Mouse (Mus musculus) stomach, embryonic 15.5 days (tissue): ENCODE results near the gene Tex261. TPM values are rescaled to one million over a fixed set of nuclear protein-coding genes. Genes with fewer than 3 reads are reported as not detected.

Experiments
- ATAC-seq: fragments of 200-750 bp; cut with Nextera tagmentation; 2 replicates; pipeline ENCODE4 v1.8.0; 2017; ENCODE audit warnings: low read depth, moderate number of reproducible peaks, moderate TSS enrichment; ENCODE audit not compliant: insufficient read depth, low FRiP score
- H3K27ac ChIP-seq: fragments of 300-500 bp; sonication (generic); 2 replicates; pipeline ENCODE4 v1.5.1; 2015; ENCODE audit warnings: mild to moderate bottlenecking, inconsistent platforms
- H3K27me3 ChIP-seq: fragments of 300-500 bp; sonication (generic); replicated peaks from 2 replicates; pipeline ENCODE4 v1.6.1; 2015; ENCODE audit warnings: inconsistent platforms
- H3K36me3 ChIP-seq: fragments of 300-500 bp; sonication (generic); 2 replicates; pipeline ENCODE4 v1.6.1; 2015; ENCODE audit warnings: inconsistent platforms
- H3K4me1 ChIP-seq: fragments of 300-500 bp; sonication (generic); 2 replicates; pipeline ENCODE4 v1.6.1; 2015; ENCODE audit warnings: inconsistent platforms
- H3K4me2 ChIP-seq: fragments of 300-500 bp; sonication (generic); 2 replicates; pipeline ENCODE4 v1.6.1; 2015; ENCODE audit warnings: mild to moderate bottlenecking, inconsistent platforms
- H3K4me3 ChIP-seq: fragments of 300-500 bp; sonication (generic); replicated peaks from 2 replicates; pipeline ENCODE4 v1.5.1; 2015; ENCODE audit warnings: inconsistent platforms
- H3K9ac ChIP-seq: fragments of 300-500 bp; sonication (generic); 2 replicates; pipeline ENCODE4 v1.6.1; 2015; ENCODE audit warnings: inconsistent platforms
- H3K9me3 ChIP-seq: fragments of 300-500 bp; sonication (generic); 2 replicates; pipeline ENCODE4 v1.6.1; 2016; ENCODE audit warnings: inconsistent platforms
- WGBS: fragments of 180-500 bp; shearing (Covaris S2); methylation state at CpG from one replicate; pipeline ENCODE4 v1.1.7; 2015; 5-methylcytosine and 5-hydroxymethylcytosine counted together
- polyA plus RNA-seq: library from polyadenylated mRNA; unstranded; fragments of >200 nt; fragmentation: Nextera tagmentation; extraction: Ambion mirVana; gene quantifications from 2 replicates; pipeline ENCODE4 v1.2.1, GENCODE M21; 2015

Gene Tex261
- 84.0 and 86.2 TPM in 2 replicates for polyA plus RNA-seq

GRCm38 (mm10) chr6:83775638-83776293 is at the start of gene Tex261:
TSS of gene Tex261 (minus strand) at chr6:83775813.
- H3K9ac ChIP-seq, result peak within 1 kb of the TSS; percentile 83
- H3K27ac ChIP-seq, result peak within 1 kb of the TSS; percentile 93
- peaks cover 17% of the 10 kb centered on the region for H3K4me1 ChIP-seq
- WGBS, result under 1% methylated on average over 45 of the region's 45 CpGs
- H3K36me3 ChIP-seq, result peaks cover 14% of the 10 kb centered on the region; the same call in 1 of the 2 replicates
- no peaks in the 10 kb centered on the region for H3K27me3 ChIP-seq
- H3K9me3 ChIP-seq, result no peaks in the 10 kb centered on the region
- peak; percentile 93 for ATAC-seq
- peak within 1 kb of the TSS; percentile 84 for H3K4me2 ChIP-seq
- H3K4me3 ChIP-seq, result peak within 1 kb of the TSS; percentile 93

GRCm38 (mm10) chr6:83821856-83822255 is 46.2 kb upstream of the Tex261 start:
- H3K4me3 ChIP-seq, result no peak overlapping the region
- peaks cover 13% of the 10 kb centered on the region; the same call in 1 of the 2 replicates for H3K4me1 ChIP-seq
- no peak overlapping the region for H3K27ac ChIP-seq
- whole genome bisulfite sequencing, result 21% methylated on average over 2 of the region's 2 CpGs
- no peaks in the 10 kb centered on the region for H3K27me3 ChIP-seq
- H3K9me3 ChIP-seq, result no peaks in the 10 kb centered on the region
- H3K4me2 ChIP-seq, result no peak overlapping the region
- no peaks in the 10 kb centered on the region for H3K36me3 ChIP-seq
- H3K9ac ChIP-seq, result no peak overlapping the region
- ATAC-seq, result no peak

GRCm38 (mm10) chr6:83820727-83821515 is 45.3 kb upstream of the Tex261 start:
- Histone ChIP-seq H3K4me2 (no peak overlapping the region), H3K9ac (no peak overlapping the region), H3K27me3 (no peaks in the 10 kb centered on the region), H3K36me3 (no peaks in the 10 kb centered on the region), H3K9me3 (no peaks in the 10 kb centered on the region), H3K27ac (no peak overlapping the region), H3K4me1 (peaks cover 13% of the 10 kb centered on the region; the same call in 1 of the 2 replicates), H3K4me3 (no peak overlapping the region)
- 82% methylated on average over 2 of the region's 2 CpGs for WGBS
- no peak for ATAC-seq

- Histone ChIP-seq H3K36me3 (0 out of 2 replicates have a peak, but pooled peaks cover under 1% of the 10 kb centered on the region), H3K27me3 (no peaks in the 10 kb centered on the region), H3K4me3 (no peak overlapping the region), H3K27ac (peak overlapping the region; percentile 33; the same call in 1 of the 2 replicates), H3K9me3 (no peaks in the 10 kb centered on the region), H3K9ac (no peak overlapping the region), H3K4me2 (no peak overlapping the region), H3K4me1 (peaks cover 13% of the 10 kb centered on the region; the same call in 1 of the 2 replicates)
- no peak for ATAC-seq
- 69% methylated on average over 1 of the region's 1 CpGs for WGBS
Observed at GRCm38 (mm10) chr6:83818996-83819395, 43.4 kb upstream of the Tex261 start.

DNA sequence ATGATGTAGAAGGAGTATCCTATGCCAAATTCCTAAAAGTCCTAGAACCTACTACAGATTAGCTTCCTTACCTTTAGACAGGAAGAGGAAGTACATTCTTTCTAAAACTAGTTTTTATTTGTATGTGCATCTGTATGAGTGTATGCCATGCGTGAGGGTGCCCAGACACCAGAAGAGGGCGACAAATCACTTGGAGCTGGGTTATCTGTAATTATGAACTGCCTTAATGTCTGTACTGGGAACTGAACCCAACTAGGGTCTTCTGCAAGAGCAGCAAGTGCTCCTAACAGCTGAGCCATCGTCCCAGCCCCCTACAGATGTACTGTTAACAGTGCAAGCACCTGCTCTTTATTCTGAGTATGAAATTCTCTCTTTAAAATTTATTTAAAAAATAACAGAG is 40.2 kb upstream of the Tex261 start:
- WGBS, result 93% methylated on average over 3 of the region's 3 CpGs
- ATAC-seq, result no peak
- Histone ChIP-seq H3K36me3 (peaks cover 10% of the 10 kb centered on the region; the same call in 1 of the 2 replicates), H3K4me1 (0 out of 2 replicates have a peak, but pooled peaks cover 6% of the 10 kb centered on the region), H3K9ac (no peak overlapping the region), H3K4me3 (no peak overlapping the region), H3K9me3 (no peaks in the 10 kb centered on the region), H3K27ac (no peak overlapping the region), H3K27me3 (no peaks in the 10 kb centered on the region), H3K4me2 (no peak overlapping the region)

DNA sequence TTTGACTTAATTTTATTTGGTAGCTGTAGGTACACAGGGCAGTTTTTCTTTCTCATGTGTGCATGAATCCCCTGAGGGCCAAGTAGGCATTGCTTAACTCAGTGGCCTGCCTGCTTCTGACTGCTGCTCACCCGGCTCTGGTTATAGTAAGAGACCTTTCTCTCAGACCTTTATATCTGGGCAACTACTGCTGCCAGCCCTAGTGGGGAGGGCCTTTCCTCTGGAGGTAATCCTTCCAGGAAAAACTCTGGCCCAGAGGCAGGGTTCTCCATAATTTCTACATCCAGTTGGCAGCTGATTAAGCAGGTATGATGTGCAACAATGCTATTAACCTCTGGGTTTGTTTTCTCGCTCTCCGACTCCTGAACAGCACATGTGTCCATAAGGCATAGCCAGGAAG is 27.2 kb upstream of the Tex261 start:
- Histone ChIP-seq H3K27ac (no peak overlapping the region), H3K9ac (no peak overlapping the region), H3K36me3 (peaks cover 23% of the 10 kb centered on the region), H3K27me3 (no peaks in the 10 kb centered on the region), H3K4me1 (no peaks in the 10 kb centered on the region), H3K4me3 (no peak overlapping the region), H3K4me2 (no peak overlapping the region), H3K9me3 (no peaks in the 10 kb centered on the region)
- ATAC-seq, result no peak
- WGBS, result 85% methylated on average over 3 of the region's 3 CpGs

DNA sequence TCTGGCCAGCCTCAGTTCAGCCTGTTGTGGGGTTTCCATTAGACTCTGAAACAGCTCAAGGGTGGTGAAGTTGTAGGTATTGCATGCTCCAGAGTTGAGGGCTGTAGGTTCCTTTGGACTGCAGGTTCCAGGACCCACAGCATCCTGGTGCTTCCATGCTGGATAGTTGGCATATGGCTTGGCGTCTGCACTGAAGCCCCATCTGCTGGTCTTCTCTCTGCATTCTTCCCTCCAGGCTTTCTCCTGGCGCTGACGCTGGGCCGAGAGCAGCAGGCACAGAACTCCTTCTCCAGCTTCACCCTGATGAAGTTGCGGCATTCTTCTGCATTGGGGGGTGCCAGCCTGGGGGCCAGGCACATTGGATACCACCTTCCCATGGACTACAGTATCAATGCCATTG is 26.4 kb upstream of the Tex261 start:
- Histone ChIP-seq H3K36me3 (peaks cover 23% of the 10 kb centered on the region), H3K9ac (no peak overlapping the region), H3K27me3 (no peaks in the 10 kb centered on the region), H3K9me3 (no peaks in the 10 kb centered on the region), H3K4me2 (no peak overlapping the region), H3K27ac (no peak overlapping the region), H3K4me3 (no peak overlapping the region), H3K4me1 (no peaks in the 10 kb centered on the region)
- no peak for ATAC-seq
- WGBS, result 92% methylated on average over 5 of the region's 5 CpGs

DNA sequence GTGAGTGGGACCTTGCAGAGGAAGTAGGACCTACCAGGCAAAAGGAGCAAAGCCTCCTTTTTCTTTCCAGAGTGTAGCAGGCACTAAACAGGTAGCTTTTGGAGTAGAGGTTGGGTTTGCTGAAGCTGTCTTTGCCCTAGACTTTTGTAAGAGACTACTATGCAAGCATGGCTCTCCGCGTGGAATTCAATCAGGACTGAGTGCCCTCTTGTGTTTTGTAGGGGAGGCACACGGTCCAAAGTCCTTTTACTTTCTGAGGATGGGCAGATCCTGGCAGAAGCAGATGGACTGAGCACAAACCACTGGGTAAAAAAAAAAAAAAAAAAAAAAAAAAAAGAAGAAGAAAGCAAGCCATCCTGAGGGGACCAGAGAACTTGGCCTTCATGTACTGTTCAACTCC is 21.1 kb upstream of the Tex261 start:
- WGBS, result 54% methylated on average over 3 of the region's 3 CpGs
- Histone ChIP-seq H3K27me3 (no peaks in the 10 kb centered on the region), H3K9ac (no peak overlapping the region), H3K4me2 (no peak overlapping the region), H3K4me1 (peaks cover 7% of the 10 kb centered on the region; the same call in 1 of the 2 replicates), H3K4me3 (no peak overlapping the region), H3K36me3 (peaks cover 10% of the 10 kb centered on the region; the same call in 1 of the 2 replicates), H3K9me3 (no peaks in the 10 kb centered on the region), H3K27ac (no peak overlapping the region)
- no peak for ATAC-seq

GRCm38 (mm10) chr6:83795492-83795900 is 19.9 kb upstream of the Tex261 start:
- no peaks in the 10 kb centered on the region for H3K27me3 ChIP-seq
- peaks cover 6% of the 10 kb centered on the region; the same call in 1 of the 2 replicates for H3K36me3 ChIP-seq
- peak; percentile 12 for ATAC-seq
- peak overlapping the region; percentile 97 for H3K27ac ChIP-seq
- H3K9me3 ChIP-seq, result no peaks in the 10 kb centered on the region
- peak overlapping the region; percentile 93 for H3K4me2 ChIP-seq
- H3K9ac ChIP-seq, result peak overlapping the region; percentile 55
- 2% methylated on average over 13 of the region's 13 CpGs for WGBS
- H3K4me3 ChIP-seq, result peak overlapping the region; percentile 69
- peaks cover 7% of the 10 kb centered on the region; the same call in 1 of the 2 replicates for H3K4me1 ChIP-seq

GRCm38 (mm10) chr6:83794760-83795296 is 19.2 kb upstream of the Tex261 start, which contains the start of gene Nagk:
TSS of gene Nagk (plus strand) at chr6:83794982.
- H3K9ac ChIP-seq, result peak within 1 kb of the TSS; percentile 55
- peak within 1 kb of the TSS; percentile 93 for H3K4me2 ChIP-seq
- WGBS, result under 1% methylated on average over 43 of the region's 43 CpGs
- H3K4me3 ChIP-seq, result peak within 1 kb of the TSS; percentile 69
- no peaks in the 10 kb centered on the region for H3K27me3 ChIP-seq
- H3K36me3 ChIP-seq, result 0 out of 2 replicates have a peak, but pooled peaks cover 3% of the 10 kb centered on the region
- peak within 1 kb of the TSS; percentile 97 for H3K27ac ChIP-seq
- H3K9me3 ChIP-seq, result no peaks in the 10 kb centered on the region
- peak; percentile 92 for ATAC-seq
- H3K4me1 ChIP-seq, result peaks cover 7% of the 10 kb centered on the region; the same call in 1 of the 2 replicates

DNA sequence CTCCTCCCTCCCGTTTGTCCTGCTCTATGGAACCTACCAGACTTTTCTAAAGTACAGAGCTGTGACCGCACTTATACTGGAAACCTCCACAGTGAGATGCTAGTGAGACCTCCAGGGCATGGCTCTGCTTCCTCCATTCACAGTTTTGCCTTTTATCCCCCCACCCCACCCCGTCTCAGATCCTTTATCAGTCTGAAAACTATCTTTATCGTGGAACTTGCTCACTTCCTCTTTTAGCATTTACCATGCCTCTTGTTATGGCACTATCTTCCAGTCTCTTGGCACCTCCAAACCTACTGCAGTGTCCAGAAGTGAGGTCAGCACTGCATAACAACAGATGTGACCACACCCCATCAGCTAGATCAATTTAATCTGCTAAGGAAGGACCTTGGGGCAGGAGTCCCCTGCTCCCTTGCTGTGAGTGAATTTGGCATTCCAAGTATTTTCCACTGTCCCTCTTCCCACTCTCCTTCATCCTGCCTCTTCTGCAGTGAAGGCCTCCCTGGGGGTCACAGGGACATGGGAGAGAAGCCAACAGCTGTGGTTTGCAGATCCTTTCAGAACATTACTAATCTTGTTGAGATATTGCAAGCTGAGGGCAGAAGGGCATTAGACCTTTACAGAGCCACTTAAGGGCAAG is 15.8 kb upstream of the Tex261 start:
- 61% methylated on average over 4 of the region's 4 CpGs for WGBS

More for the DNA sequence above, 15.8 kb upstream of the Tex261 start:
- Histone ChIP-seq H3K4me2 (no peak overlapping the region), H3K4me3 (no peak overlapping the region), H3K36me3 (no peaks in the 10 kb centered on the region), H3K9me3 (no peaks in the 10 kb centered on the region), H3K9ac (no peak overlapping the region), H3K27ac (no peak overlapping the region), H3K4me1 (peaks cover 7% of the 10 kb centered on the region; the same call in 1 of the 2 replicates), H3K27me3 (no peaks in the 10 kb centered on the region)
- ATAC-seq, result no peak
